In the genomic region with DNA sequence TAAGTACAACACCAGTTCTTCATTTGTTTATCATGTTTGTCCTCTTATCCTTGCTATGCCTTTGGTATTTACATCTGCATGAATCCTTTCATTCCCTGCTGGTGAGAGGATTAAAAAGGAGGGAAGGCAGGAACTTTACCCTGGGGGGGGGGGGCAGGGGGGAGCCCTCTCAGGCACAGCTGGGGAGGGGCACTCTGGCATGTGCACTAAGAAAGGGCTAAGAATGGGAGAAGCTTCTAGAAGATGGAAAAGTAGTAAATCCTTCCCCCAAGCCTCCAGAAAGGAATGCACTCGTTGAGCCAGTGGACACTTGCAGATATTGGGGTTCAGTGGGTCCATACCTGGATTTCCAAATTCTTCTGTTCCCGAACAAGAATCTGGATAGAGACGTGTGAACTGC, we compare ENCODE assay signal across 28 mouse cellular contexts.
DNase-seq lines count a peak whose midpoint lies in the region; ATAC-seq lines count a peak whose summit lies in the region.
"Had no signal": no experiment of that assay in that cellular context is flagged by ENCODE, and none has a peak within 500 bp of the region (broad histone marks: within the 10 kb centered on the region; RNA-seq: fewer than 3 reads in every experiment).

No protein-coding gene starts in this region.

- no peak overlapping the region for H3K4me3 ChIP-seq in hindbrain, embryonic 13.5 days
- no peak overlapping the region for H3K4me3 ChIP-seq in hindbrain, embryonic 16.5 days (ENCODE audit: low read length)
- no peak overlapping the region for H3K4me3 ChIP-seq in neural tube, embryonic 11.5 days (ENCODE audit: low read depth, low read length)
- no peak overlapping the region for H3K4me3 ChIP-seq in forebrain, embryonic 13.5 days
- H3K4me3 ChIP-seq: heart, embryonic 13.5 days; limb, embryonic 10.5 days; limb, embryonic 15.5 days; liver, embryonic 13.5 days had no signal

- H3K36me3 ChIP-seq in hindbrain, embryonic 13.5 days, result no peaks in the 10 kb centered on the region
- H3K36me3 ChIP-seq in hindbrain, embryonic 16.5 days (ENCODE audit: control insufficient read depth, insufficient read depth, low read length), result no peaks in the 10 kb centered on the region
- no peaks in the 10 kb centered on the region for H3K36me3 ChIP-seq in neural tube, embryonic 11.5 days (ENCODE audit: control insufficient read depth, insufficient read depth, low read length)
- no peaks in the 10 kb centered on the region for H3K36me3 ChIP-seq in forebrain, embryonic 13.5 days (ENCODE audit: poor library complexity, severe bottlenecking)
- H3K36me3 ChIP-seq: heart, embryonic 13.5 days; limb, embryonic 10.5 days; limb, embryonic 15.5 days; liver, embryonic 13.5 days had no signal

- H3K4me1 ChIP-seq in hindbrain, embryonic 13.5 days (replicated peaks), result peaks cover 5% of the 10 kb centered on the region
- no peaks in the 10 kb centered on the region for H3K4me1 ChIP-seq in hindbrain, embryonic 16.5 days (ENCODE audit: control insufficient read depth, insufficient read depth, low read depth, low read length)
- H3K4me1 ChIP-seq in neural tube, embryonic 11.5 days (ENCODE audit: control insufficient read depth, insufficient read depth, low read length), result no peaks in the 10 kb centered on the region
- H3K4me1 ChIP-seq in forebrain, embryonic 13.5 days, result peaks cover 19% of the 10 kb centered on the region
- H3K4me1 ChIP-seq: limb, embryonic 10.5 days; limb, embryonic 15.5 days; liver, embryonic 13.5 days had no signal

- 55% methylated on average over 3 of the region's 3 CpGs for WGBS in hindbrain, embryonic 13.5 days
- 43% methylated on average over 3 of the region's 3 CpGs for WGBS in hindbrain, embryonic 16.5 days
- 21% methylated on average over 3 of the region's 3 CpGs for WGBS in neural tube, embryonic 11.5 days
- WGBS in forebrain, embryonic 13.5 days, result 21% methylated on average over 3 of the region's 3 CpGs

- H3K4me2 ChIP-seq in hindbrain, embryonic 13.5 days, result no peak overlapping the region
- H3K4me2 ChIP-seq in hindbrain, embryonic 16.5 days (ENCODE audit: low read length), result no peak overlapping the region
- no peak overlapping the region for H3K4me2 ChIP-seq in neural tube, embryonic 11.5 days (ENCODE audit: low read depth)
- H3K4me2 ChIP-seq in forebrain, embryonic 13.5 days, result peak overlapping the region; percentile 22; the same call in 1 of the 2 replicates
- H3K4me2 ChIP-seq: heart, embryonic 13.5 days; limb, embryonic 15.5 days; liver, embryonic 13.5 days had no signal

- H3K9me3 ChIP-seq in hindbrain, embryonic 13.5 days, result no peaks in the 10 kb centered on the region
- H3K9me3 ChIP-seq in hindbrain, embryonic 16.5 days (ENCODE audit: control insufficient read depth, low read length), result peaks cover 3% of the 10 kb centered on the region; the same call in 1 of the 2 replicates
- H3K9me3 ChIP-seq in neural tube, embryonic 11.5 days (ENCODE audit: control insufficient read depth, low read length), result no peaks in the 10 kb centered on the region
- H3K9me3 ChIP-seq in forebrain, embryonic 13.5 days (replicated peaks), result 0 out of 2 replicates have a peak, but pooled peaks cover 13% of the 10 kb centered on the region
- H3K9me3 ChIP-seq: limb, embryonic 10.5 days; limb, embryonic 15.5 days; liver, embryonic 13.5 days had no signal

- no peak for DNase-seq in neural tube, embryonic 11.5 days (ENCODE audit: low spot score)
- no peak for DNase-seq in neural tube, embryonic 10.5 days (ENCODE audit: extremely low spot score, low spot score)
- no peak for DNase-seq in c-Kit-positive CD71-positive TER-119-positive erythroid progenitor cells, embryonic 14.5 days (ENCODE audit: low spot score)
- DNase-seq in adipocyte (ENCODE audit: low spot score), result no peak
- DNase-seq: adrenal gland, postnatal 10 days; cerebellum, adult 11 months; cerebellum, adult 9-10 months; cerebellum, postnatal 36 days; heart, postnatal 10 days; kidney, adult 8-10 months; kidney, postnatal 10 days; layer of hippocampus, adult 9-11 months; liver, embryonic 13.5 days; lung, adult 18-20 months; lung, postnatal 4 days; right cerebral cortex, adult 18-20 months; spleen, adult 18-20 months; thymus, postnatal 14 days had no signal

- H3K27me3 ChIP-seq in hindbrain, embryonic 13.5 days, result no peaks in the 10 kb centered on the region
- no peaks in the 10 kb centered on the region for H3K27me3 ChIP-seq in hindbrain, embryonic 16.5 days (replicated peaks; ENCODE audit: control insufficient read depth, insufficient read depth, low read length)
- no peaks in the 10 kb centered on the region for H3K27me3 ChIP-seq in neural tube, embryonic 11.5 days (ENCODE audit: control insufficient read depth, insufficient read depth, low read length)
- peaks cover 30% of the 10 kb centered on the region; the same call in 1 of the 2 replicates for H3K27me3 ChIP-seq in forebrain, embryonic 13.5 days
- H3K27me3 ChIP-seq: heart, embryonic 13.5 days; limb, embryonic 15.5 days; liver, embryonic 13.5 days had no signal

- ATAC-seq in hindbrain, embryonic 13.5 days (ENCODE audit: low FRiP score), result peak; percentile 36; the same call in 1 of the 2 replicates
- no peak for ATAC-seq in hindbrain, embryonic 16.5 days
- peak; percentile 60 for ATAC-seq in neural tube, embryonic 11.5 days (ENCODE audit: insufficient read depth, low FRiP score, low TSS enrichment)
- peak; percentile 39 for ATAC-seq in forebrain, embryonic 13.5 days
- ATAC-seq: activated CD4-positive, CD25-positive, alpha-beta regulatory T cell, adult 4 months; CD4-positive, CD25-positive, alpha-beta regulatory T cell, adult 4 months; intestine, embryonic 16.5 days; lung, postnatal 0 days had no signal

- no peak overlapping the region for H3K27ac ChIP-seq in hindbrain, embryonic 13.5 days
- no peak overlapping the region for H3K27ac ChIP-seq in hindbrain, embryonic 16.5 days (ENCODE audit: low read depth, low read length)
- no peak overlapping the region for H3K27ac ChIP-seq in neural tube, embryonic 11.5 days (ENCODE audit: low read depth, low read length)
- H3K27ac ChIP-seq in forebrain, embryonic 13.5 days, result no peak overlapping the region
- H3K27ac ChIP-seq: heart, embryonic 13.5 days; limb, embryonic 10.5 days; limb, embryonic 15.5 days; liver, embryonic 13.5 days had no signal

- H3K9ac ChIP-seq in hindbrain, embryonic 13.5 days, result no peak overlapping the region
- no peak overlapping the region for H3K9ac ChIP-seq in hindbrain, embryonic 16.5 days (ENCODE audit: low read depth, low read length)
- H3K9ac ChIP-seq in neural tube, embryonic 11.5 days (ENCODE audit: low read length), result no peak overlapping the region
- H3K9ac ChIP-seq in forebrain, embryonic 13.5 days, result no peak overlapping the region
- H3K9ac ChIP-seq: heart, embryonic 13.5 days; limb, embryonic 15.5 days; liver, embryonic 13.5 days had no signal
